Mouse (Mus musculus) left cerebral cortex, adult 11 months (tissue): ENCODE measurements around the gene A1cf.

Source experiments
- DNase-seq: peaks from one replicate; pipeline ENCODE4 v3.0.0; 2022; ENCODE audit warnings: low spot score

The A1cf gene

DNA sequence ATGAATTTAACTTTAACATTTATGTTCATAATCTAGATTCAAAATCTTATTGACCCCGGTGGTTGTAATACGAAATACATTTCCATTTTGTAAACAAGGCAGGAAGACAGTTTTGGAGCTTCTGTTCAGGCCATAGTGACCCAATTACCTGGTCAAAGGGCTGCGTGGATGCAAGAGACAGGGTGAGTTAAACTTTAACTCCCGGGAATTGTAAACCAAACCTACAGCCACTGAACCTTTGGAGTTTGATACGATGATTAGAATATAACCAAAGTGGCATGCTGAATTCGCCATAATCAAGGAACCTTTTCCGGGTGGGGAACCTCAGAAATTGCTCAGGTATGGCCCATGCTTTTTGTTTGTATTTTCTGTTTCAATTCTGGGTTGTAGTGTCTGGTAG lies at the start of gene A1cf:
Gene A1cf (plus strand): TSS at position 244 of the 400 bp plus-strand sequence.
- DNase-seq, result no peak

DNA sequence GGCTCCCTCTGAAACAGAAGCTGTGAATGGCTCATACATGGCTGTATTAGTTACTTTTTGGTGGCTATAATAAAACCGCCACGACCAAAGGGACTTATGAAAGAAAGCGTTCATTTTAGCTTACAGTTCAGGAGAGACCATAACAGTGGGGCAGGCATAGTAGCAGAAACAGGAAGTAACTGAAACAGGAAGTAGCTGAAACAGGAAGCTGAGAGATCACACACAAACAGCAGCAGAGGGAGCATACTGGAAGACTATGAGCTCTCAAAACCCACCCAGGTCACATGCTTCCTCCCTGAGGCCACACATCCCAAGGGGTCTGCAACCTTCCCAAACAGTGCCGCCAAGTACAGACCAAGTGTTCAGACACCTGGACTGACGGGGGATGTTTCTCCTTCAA lies 34.3 kb upstream of the A1cf start:
- no peak for DNase-seq

- DNase-seq, result peak; percentile 28
These were observed 6.7 kb upstream of the A1cf start for GRCm38 (mm10) chr19:31861909-31862308.

DNA sequence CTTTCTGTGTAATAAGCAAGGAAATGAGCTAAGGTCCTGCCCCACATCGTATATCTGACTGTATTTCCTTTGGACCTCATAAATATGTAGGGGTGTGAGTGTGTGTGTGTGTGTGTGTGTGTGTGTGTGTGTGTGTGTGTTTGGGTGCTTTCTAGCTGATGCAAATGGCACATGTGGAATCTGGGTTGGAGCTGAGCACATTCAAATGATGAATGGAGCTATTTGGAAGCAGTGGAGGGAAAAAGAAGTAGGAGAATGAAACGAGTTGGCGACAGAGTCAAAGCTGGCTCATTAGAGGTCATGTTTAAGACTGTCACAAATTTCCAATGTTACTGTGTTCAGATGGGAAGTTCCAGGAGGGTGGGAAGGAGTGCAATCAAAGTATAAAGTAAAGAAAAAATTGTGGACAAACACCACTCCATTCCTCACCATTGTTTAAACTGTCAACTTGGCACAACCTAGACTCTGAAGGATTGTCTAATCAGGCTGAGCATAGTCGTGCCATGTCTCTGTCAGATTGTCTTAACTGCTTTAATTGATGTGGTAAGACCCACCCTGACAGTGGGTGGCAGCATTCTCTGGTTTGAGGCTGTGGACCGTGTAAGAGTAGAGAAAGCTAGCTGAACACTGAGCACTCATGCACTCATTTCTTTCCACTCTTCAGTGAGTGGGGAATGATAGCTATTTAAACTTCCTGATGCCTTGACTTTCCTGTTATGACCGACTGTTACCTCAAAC lies 5.9 kb upstream of the A1cf start:
- no peak for DNase-seq

DNA sequence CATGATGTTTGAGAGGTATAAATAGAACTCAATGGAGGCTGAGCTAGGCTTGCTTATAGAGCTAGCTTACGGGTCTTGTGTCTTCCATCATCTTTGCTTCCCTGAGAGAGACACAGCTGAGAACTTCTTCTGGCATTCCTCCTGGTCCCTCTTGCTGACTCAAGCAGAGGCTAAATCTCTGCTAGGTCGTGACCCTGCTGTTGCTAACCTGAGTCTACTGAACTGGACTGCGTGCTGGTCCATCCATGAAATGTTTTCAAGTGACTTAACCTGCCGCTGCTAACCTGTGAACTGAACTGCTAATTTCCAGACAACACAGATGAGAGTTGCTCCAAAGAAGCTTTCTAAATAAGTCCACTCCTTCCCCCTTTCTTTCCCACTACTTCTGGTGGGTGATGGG lies 3.1 kb upstream of the A1cf start:
- DNase-seq, result no peak

DNA sequence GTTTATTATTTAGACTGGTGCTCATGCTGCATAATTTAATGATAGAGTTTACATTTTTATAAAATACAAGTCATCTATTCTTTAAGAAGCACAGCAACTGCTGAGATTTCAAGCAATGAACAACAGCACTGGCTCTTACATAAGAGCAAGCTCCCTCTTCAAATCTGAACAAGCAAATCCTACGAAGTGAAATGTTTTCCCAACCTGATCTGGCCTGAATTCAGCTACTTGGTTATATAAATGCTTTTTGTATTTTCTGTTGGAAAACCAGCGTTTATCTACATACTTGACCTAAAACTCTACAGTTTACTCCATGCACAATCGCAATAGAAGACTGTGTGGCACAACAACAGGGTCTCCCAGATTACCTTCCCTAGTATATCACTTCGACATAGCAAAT lies 488 bp upstream of the A1cf start:
- no peak for DNase-seq

GRCm38 (mm10) chr19:31868971-31869370 lies 407 bp downstream of the A1cf start:
- no peak for DNase-seq

DNA sequence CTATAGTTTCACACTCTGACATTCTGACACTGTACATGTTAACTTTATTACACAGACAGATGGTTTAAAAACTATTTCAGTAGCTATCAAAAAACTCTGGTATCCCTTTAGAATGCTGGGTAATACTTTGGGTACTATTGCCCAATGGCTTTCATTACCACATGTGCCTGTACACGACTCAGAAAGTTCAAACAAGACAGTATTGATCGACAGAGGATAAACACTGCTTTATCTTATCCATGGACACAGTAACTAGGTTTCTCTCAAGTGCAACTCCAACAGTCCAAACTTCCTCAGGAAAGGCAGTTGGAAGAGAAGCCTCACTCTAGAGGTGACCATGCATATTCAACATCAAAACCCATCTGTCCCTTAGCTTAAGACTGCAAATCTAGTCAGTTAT lies 2.8 kb downstream of the A1cf start:
- DNase-seq, result no peak

- no peak for DNase-seq
These were observed 9.4 kb downstream of the A1cf start for GRCm38 (mm10) chr19:31877968-31878367.

- DNase-seq, result no peak
These were observed 16.0 kb downstream of the A1cf start for GRCm38 (mm10) chr19:31884594-31884993.

GRCm38 (mm10) chr19:31887275-31887674 lies 18.7 kb downstream of the A1cf start:
- DNase-seq, result no peak

GRCm38 (mm10) chr19:31889988-31890387 lies 21.4 kb downstream of the A1cf start:
- no peak for DNase-seq

DNA sequence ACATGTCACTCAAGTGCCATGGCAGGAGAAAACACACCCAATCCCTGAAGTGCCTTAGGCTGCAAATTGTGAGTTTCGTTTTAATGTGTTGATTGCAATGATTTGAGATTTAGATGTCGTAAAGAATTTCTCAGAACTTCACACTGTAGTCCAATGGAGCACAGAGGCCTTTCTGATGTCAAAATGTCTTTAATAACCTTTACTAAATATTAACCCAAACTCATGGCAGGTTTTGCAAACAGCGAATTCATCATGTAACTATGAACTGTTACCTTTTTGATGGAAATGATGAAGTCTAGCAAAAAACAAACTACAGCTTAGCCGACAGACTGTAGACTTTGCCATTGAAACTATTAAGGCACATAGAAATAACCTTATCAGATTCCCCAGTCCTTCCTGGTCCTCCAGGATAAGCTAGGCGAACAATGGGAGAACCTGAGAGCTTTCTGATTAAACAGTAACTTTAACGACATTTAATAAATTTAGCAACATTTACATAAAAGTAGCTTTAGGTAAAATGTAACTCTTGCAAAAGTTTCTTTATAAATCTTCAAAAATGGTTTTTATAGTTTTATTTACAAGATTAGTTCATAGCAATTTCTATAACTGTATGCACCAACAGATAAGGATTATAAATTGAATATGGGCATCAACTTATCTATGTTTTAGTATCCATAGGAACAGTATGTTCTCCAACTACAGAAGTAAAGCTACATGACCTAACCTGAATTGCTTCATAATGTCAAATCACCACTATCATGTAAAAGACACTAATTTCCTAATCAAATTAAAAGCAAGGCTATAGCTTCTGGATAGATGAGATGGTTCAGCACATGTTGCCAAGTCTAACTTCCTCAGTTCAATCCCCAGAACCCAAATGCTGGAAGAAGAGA lies 22.7 kb downstream of the A1cf start:
- no peak for DNase-seq

GRCm38 (mm10) chr19:31895971-31896370 lies 27.4 kb downstream of the A1cf start:
- DNase-seq, result no peak

- DNase-seq, result no peak
These were observed 28.1 kb downstream of the A1cf start for GRCm38 (mm10) chr19:31896711-31897110.

DNA sequence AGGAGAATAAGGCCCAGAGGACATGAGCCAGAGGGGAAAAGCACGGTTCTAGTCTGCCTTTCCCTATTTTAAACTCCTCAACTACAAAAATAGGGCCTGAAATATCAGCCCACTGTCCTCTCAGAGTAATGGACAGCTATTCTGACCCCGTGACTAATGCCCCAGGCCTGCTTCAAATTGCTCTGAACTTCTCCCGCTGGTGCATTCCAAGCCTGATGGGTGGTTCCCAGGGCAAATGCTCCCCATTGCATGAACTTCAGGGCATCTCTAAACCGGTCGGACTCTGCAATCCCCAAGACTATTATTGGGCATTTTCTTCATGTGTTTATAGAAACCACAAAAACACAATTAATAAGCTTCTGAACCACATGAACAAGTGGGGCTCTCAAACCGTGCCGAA lies 37.1 kb downstream of the A1cf start:
- no peak for DNase-seq

GRCm38 (mm10) chr19:31910423-31910822 lies 41.9 kb downstream of the A1cf start:
- DNase-seq, result no peak

GRCm38 (mm10) chr19:31913946-31914345 lies 45.4 kb downstream of the A1cf start:
- no peak for DNase-seq

GRCm38 (mm10) chr19:31920357-31920756 lies 51.8 kb downstream of the A1cf start:
- DNase-seq, result no peak

DNA sequence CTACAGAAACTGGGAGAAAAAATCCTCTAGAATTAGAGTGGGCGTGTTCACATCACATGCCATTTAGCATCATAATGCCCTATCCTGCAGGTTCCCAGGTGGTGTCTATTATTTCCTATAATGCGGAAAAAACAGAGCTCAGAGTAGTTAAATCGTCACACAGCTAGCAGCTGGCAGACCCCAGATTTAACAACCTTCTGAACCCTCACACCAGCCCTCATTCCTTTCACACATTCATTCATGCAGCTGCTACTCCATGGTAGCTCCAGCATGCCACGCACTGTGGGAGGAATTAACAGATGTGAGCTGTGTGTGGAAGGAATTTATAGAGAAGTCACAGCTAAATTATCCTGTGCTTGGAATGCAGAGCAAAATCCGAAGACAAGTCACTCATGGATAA lies 53.3 kb downstream of the A1cf start:
- no peak for DNase-seq

DNA sequence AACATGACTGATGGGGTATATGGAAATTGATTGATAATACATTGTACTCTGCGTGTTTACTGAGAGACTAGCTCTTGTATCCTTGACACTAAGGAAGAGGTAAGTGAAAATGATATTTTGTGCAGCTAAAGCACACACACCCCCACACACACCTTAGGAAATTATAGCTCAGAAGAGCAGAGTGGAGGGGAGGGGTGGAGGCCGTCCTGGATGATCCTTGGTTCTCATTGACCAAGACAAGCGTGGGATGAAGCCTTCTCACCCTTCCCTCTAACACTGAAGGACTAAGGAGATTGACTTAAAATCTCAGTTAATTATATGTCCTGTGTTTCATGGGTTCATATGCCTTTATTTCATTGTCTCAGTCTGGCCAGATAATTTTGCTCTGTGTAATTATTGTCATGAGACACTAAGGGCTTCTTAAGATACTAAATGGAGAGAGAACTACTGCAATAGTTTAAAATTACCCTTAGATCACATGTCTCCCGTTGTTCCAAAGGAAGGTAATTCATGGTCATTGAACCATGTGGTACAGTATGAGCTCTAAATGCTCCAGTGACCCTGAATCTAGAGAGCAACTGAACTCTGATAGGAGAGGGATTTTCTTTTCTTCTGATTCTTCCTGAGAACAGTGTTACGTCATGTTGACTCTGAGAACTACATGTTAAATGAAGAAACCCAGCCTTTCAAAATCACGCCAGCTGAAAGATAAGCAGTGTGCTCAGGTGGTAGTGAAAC lies 55.2 kb downstream of the A1cf start:
- DNase-seq, result no peak

DNA sequence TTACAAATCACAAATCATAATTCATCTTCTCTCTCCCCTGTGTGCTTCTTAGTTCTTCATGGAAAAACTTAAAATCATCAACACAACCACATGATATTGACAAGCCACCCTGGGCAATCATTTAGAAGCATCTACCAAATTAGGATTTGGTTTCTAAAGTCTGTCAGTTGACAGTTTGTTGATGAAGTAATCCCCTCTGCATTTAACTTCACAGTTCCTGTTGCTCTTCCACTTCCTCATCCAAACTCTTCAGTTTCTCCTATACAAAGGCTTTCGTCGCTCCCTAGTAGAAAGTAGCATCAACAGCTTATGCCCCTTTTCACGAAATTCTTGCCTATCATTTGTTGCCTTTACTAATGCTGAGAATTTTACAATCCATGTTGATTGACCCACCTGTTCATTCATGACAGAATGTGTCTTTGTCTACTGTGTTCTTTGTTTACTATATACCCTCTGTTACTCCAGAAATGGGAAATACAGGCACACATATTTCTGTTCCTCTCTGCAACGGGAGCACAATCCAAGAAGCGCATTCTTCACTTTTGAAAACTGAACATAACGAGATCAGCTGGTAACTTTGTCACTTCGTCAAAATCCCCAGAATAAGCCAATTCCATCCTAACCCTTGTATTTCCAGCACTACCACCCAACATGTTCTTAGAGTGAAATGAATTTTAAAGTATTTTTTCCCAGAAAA lies 82.4 kb downstream of the A1cf start:
- DNase-seq, result no peak
